Mouse (Mus musculus) ovary, postnatal 36 days (tissue): Measurements from ENCODE around the gene Lkaaear1.

Experiments used
- DNase-seq: peaks from one replicate; pipeline ENCODE4 v3.0.0; 2022; ENCODE audit warnings: low spot score, mixed read lengths

Gene Lkaaear1

GRCm38 (mm10) chr2:181653523-181653922, 44.7 kb downstream of the Lkaaear1 start:
- DNase-seq, result no peak

- no peak for DNase-seq
These were observed 45.2 kb downstream of the Lkaaear1 start for GRCm38 (mm10) chr2:181653065-181653464.

- DNase-seq, result no peak
These were observed 49.3 kb downstream of the Lkaaear1 start for GRCm38 (mm10) chr2:181648926-181649325.
